Mouse (Mus musculus): ENCODE measurements around the gene Clec12b. TPM values are rescaled to one million over a fixed set of nuclear protein-coding genes. Genes with fewer than 3 reads are reported as not detected.
A peak's percentile ranks its signal among the peaks of the same experiment; 100 is the strongest.
"Not testable (repeated sequence)": the region's sequence is repeated elsewhere in the genome, so short reads cannot be mapped to it uniquely, and the experiment has no call there.

Gene Clec12b
- polyA plus RNA-seq, 1 experiment from 2014 or later = 0.12 TPM

GRCm38 (mm10) chr6:129363942-129364341 lies 21.7 kb downstream of the Clec12b start:
- Histone ChIP-seq H3K4me1 (replicated peaks) (no peaks in the 10 kb centered on the region), H3K27me3 (no peaks in the 10 kb centered on the region), H3K36me3 (no peaks in the 10 kb centered on the region), H3K4me3 (replicated peaks) (no peak overlapping the region), H3K27ac (no peak overlapping the region), H3K9me3 (no peaks in the 10 kb centered on the region), H3K9ac (replicated peaks) (no peak overlapping the region), H3K4me2 (replicated peaks) (no peak overlapping the region)
- ATAC-seq = no peak
- WGBS = 35% methylated on average over 1 of the region's 1 CpGs

GRCm38 (mm10) chr6:129359515-129359914 lies 26.2 kb downstream of the Clec12b start:
- Histone ChIP-seq H3K9ac (replicated peaks) (no peak overlapping the region), H3K4me2 (replicated peaks) (no peak overlapping the region), H3K9me3 (no peaks in the 10 kb centered on the region), H3K27me3 (no peaks in the 10 kb centered on the region), H3K4me1 (replicated peaks) (no peaks in the 10 kb centered on the region), H3K4me3 (replicated peaks) (no peak overlapping the region), H3K27ac (no peak overlapping the region), H3K36me3 (no peaks in the 10 kb centered on the region)
- WGBS = 96% methylated on average over 2 of the region's 2 CpGs
- ATAC-seq = no peak

GRCm38 (mm10) chr6:129356430-129356829 lies 29.2 kb downstream of the Clec12b start:
- Histone ChIP-seq H3K9ac (replicated peaks) (no peak overlapping the region), H3K4me3 (replicated peaks) (no peak overlapping the region), H3K4me2 (replicated peaks) (no peak overlapping the region), H3K27me3 (no peaks in the 10 kb centered on the region), H3K4me1 (replicated peaks) (no peaks in the 10 kb centered on the region), H3K36me3 (no peaks in the 10 kb centered on the region), H3K9me3 (no peaks in the 10 kb centered on the region), H3K27ac (no peak overlapping the region)
- ATAC-seq = no peak

- WGBS = 95% methylated on average over 2 of the region's 2 CpGs
- H3K36me3 ChIP-seq = no peaks in the 10 kb centered on the region
- no peaks in the 10 kb centered on the region for H3K27me3 ChIP-seq
- no peak overlapping the region for H3K9ac ChIP-seq (replicated peaks)
- no peak overlapping the region for H3K4me3 ChIP-seq (replicated peaks)
- H3K4me2 ChIP-seq (replicated peaks) = no peak overlapping the region
- no peaks in the 10 kb centered on the region for H3K4me1 ChIP-seq (replicated peaks)
- H3K9me3 ChIP-seq = no peaks in the 10 kb centered on the region
- H3K27ac ChIP-seq = no peak overlapping the region
- no peak for ATAC-seq
These were observed 29.9 kb downstream of the Clec12b start for GRCm38 (mm10) chr6:129355774-129356173.

GRCm38 (mm10) chr6:129351091-129351490 lies 34.6 kb downstream of the Clec12b start:
- Histone ChIP-seq H3K4me2 (replicated peaks) (no peak overlapping the region), H3K9ac (replicated peaks) (no peak overlapping the region), H3K9me3 (peaks cover 7% of the 10 kb centered on the region; the same call in 1 of the 2 replicates), H3K27me3 (no peaks in the 10 kb centered on the region), H3K4me3 (replicated peaks) (no peak overlapping the region), H3K4me1 (replicated peaks) (no peaks in the 10 kb centered on the region), H3K27ac (no peak overlapping the region), H3K36me3 (no peaks in the 10 kb centered on the region)
- ATAC-seq = no peak
- 92% methylated on average over 3 of the region's 3 CpGs for WGBS

GRCm38 (mm10) chr6:129349524-129350352 lies 35.9 kb downstream of the Clec12b start:
- Histone ChIP-seq H3K36me3 (no peaks in the 10 kb centered on the region), H3K9me3 (peaks cover 7% of the 10 kb centered on the region; the same call in 1 of the 2 replicates), H3K9ac (replicated peaks) (no peak overlapping the region), H3K4me1 (replicated peaks) (no peaks in the 10 kb centered on the region), H3K27me3 (no peaks in the 10 kb centered on the region), H3K4me2 (replicated peaks) (no peak overlapping the region), H3K27ac (no peak overlapping the region), H3K4me3 (replicated peaks) (no peak overlapping the region)
- no peak for ATAC-seq
- WGBS = 61% methylated on average over 4 of the region's 4 CpGs

- no peaks in the 10 kb centered on the region for H3K36me3 ChIP-seq
- H3K9me3 ChIP-seq = peaks cover 7% of the 10 kb centered on the region; the same call in 1 of the 2 replicates
- no peak overlapping the region for H3K9ac ChIP-seq (replicated peaks)
- H3K27ac ChIP-seq = no peak overlapping the region
- WGBS = 70% methylated on average over 3 of the region's 3 CpGs
- no peak overlapping the region for H3K4me3 ChIP-seq (replicated peaks)
- ATAC-seq = no peak
- H3K27me3 ChIP-seq = no peaks in the 10 kb centered on the region
- H3K4me1 ChIP-seq (replicated peaks) = no peaks in the 10 kb centered on the region
- no peak overlapping the region for H3K4me2 ChIP-seq (replicated peaks)
These were observed 41.3 kb downstream of the Clec12b start for GRCm38 (mm10) chr6:129344408-129344807.

GRCm38 (mm10) chr6:129342391-129342790 lies 43.3 kb downstream of the Clec12b start, which contains the start of gene Clec12a:
Gene Clec12a (plus strand): TSS chr6:129342691.
- ATAC-seq; H3K9ac ChIP-seq (replicated peaks); H3K36me3 ChIP-seq; H3K4me3 ChIP-seq (replicated peaks); H3K4me1 ChIP-seq (replicated peaks); H3K4me2 ChIP-seq (replicated peaks); H3K27me3 ChIP-seq; H3K27ac ChIP-seq; H3K9me3 ChIP-seq: not testable (repeated sequence)
- WGBS = 83% methylated on average over 4 of the region's 4 CpGs

- ATAC-seq = no peak
- Histone ChIP-seq H3K4me1 (replicated peaks) (peaks cover 2% of the 10 kb centered on the region; the same call in 1 of the 2 replicates), H3K9ac (replicated peaks) (no peak overlapping the region), H3K27me3 (no peaks in the 10 kb centered on the region), H3K9me3 (no peaks in the 10 kb centered on the region), H3K36me3 (no peaks in the 10 kb centered on the region), H3K4me3 (replicated peaks) (no peak overlapping the region), H3K4me2 (replicated peaks) (no peak overlapping the region), H3K27ac (no peak overlapping the region)
- 74% methylated on average over 1 of the region's 1 CpGs for WGBS
These were observed 47.9 kb downstream of the Clec12b start for GRCm38 (mm10) chr6:129337751-129338150.

- Histone ChIP-seq H3K9ac (replicated peaks) (no peak overlapping the region), H3K27ac (no peak overlapping the region), H3K4me3 (replicated peaks) (no peak overlapping the region), H3K4me2 (replicated peaks) (no peak overlapping the region; the same call in 1 of the 2 replicates), H3K36me3 (no peaks in the 10 kb centered on the region), H3K4me1 (replicated peaks) (peaks cover 2% of the 10 kb centered on the region; the same call in 1 of the 2 replicates), H3K9me3 (no peaks in the 10 kb centered on the region), H3K27me3 (no peaks in the 10 kb centered on the region)
- peak; percentile 89 for ATAC-seq
- 35% methylated on average over 11 of the region's 11 CpGs for WGBS
These were observed 52.0 kb downstream of the Clec12b start for GRCm38 (mm10) chr6:129333674-129334078.

GRCm38 (mm10) chr6:129331610-129332009 lies 54.1 kb downstream of the Clec12b start, which contains the start of gene 4922502D21Rik:
Gene 4922502D21Rik (minus strand): TSS chr6:129331796.
- H3K27me3 ChIP-seq = no peaks in the 10 kb centered on the region
- no peak within 1 kb of the TSS for H3K9ac ChIP-seq (replicated peaks)
- H3K36me3 ChIP-seq = no peaks in the 10 kb centered on the region
- 55% methylated on average over 11 of the region's 11 CpGs for WGBS
- no peak within 1 kb of the TSS for H3K27ac ChIP-seq
- H3K9me3 ChIP-seq = no peaks in the 10 kb centered on the region
- H3K4me1 ChIP-seq (replicated peaks) = peaks cover 2% of the 10 kb centered on the region; the same call in 1 of the 2 replicates
- no peak for ATAC-seq
- no peak within 1 kb of the TSS for H3K4me2 ChIP-seq (replicated peaks)
- no peak within 1 kb of the TSS for H3K4me3 ChIP-seq (replicated peaks)

GRCm38 (mm10) chr6:129326568-129327150 lies 59.0 kb downstream of the Clec12b start:
- no peaks in the 10 kb centered on the region for H3K27me3 ChIP-seq
- no peaks in the 10 kb centered on the region for H3K9me3 ChIP-seq
- ATAC-seq = no peak
- H3K27ac ChIP-seq = no peak overlapping the region
- H3K4me3 ChIP-seq (replicated peaks) = no peak overlapping the region
- H3K4me1 ChIP-seq (replicated peaks) = no peaks in the 10 kb centered on the region
- H3K36me3 ChIP-seq = no peaks in the 10 kb centered on the region
- no peak overlapping the region for H3K4me2 ChIP-seq (replicated peaks)
- 81% methylated on average over 13 of the region's 13 CpGs for WGBS
- no peak overlapping the region for H3K9ac ChIP-seq (replicated peaks)
